Mouse (Mus musculus): Measurements from ENCODE around the gene Cyp4f37. TPM values are rescaled to one million over a fixed set of nuclear protein-coding genes. Genes with fewer than 3 reads are reported as not detected.
"Not testable (repeated sequence)": the region's sequence is repeated elsewhere in the genome, so short reads cannot be mapped to it uniquely, and the experiment has no call there.

The Cyp4f37 gene
- not detected in 2 replicates for polyA plus RNA-seq (2015; fragmentation: Nextera tagmentation; extraction: Ambion mirVana)

GRCm38 (mm10) chr17:32621018-32621417 lies at the start of gene Cyp4f37:
Cyp4f37 (plus strand) TSS chr17:32621309.
- not testable (repeated sequence) for H3K4me1 ChIP-seq; H3K36me3 ChIP-seq; ATAC-seq (ENCODE audit: borderline replicate concordance, extremely low read depth, low FRiP score, low TSS enrichment); H3K9me3 ChIP-seq; H3K4me3 ChIP-seq; H3K4me2 ChIP-seq; H3K27ac ChIP-seq; H3K9ac ChIP-seq; H3K27me3 ChIP-seq
- 60% methylated on average over 4 of the region's 4 CpGs for WGBS

DNA sequence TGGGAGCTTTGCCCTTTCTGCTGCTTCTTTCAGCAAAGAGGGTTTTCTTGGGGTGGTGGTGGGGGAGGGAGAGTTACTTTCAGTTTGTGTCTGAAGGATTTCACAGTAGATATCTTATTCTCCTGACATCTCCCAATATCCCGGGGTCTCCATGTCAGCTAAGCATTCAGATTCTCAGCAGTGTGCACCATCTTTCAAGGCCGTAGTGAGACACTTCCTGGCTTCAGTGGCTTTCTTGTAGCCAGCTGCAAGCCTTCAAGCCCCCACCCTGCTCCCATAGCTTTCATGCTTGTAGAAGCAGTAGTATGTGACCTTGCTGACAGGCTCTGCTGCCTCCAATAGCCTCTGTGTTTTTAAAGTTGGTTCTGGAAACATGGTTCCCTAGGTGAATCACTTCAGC lies 47.8 kb upstream of the Cyp4f37 start:
- H3K27ac ChIP-seq; H3K9me3 ChIP-seq; H3K4me1 ChIP-seq; ATAC-seq (ENCODE audit: borderline replicate concordance, extremely low read depth, low FRiP score, low TSS enrichment); H3K9ac ChIP-seq; H3K36me3 ChIP-seq; H3K27me3 ChIP-seq; H3K4me2 ChIP-seq; H3K4me3 ChIP-seq: not testable (repeated sequence)
- 55% methylated on average over 2 of the region's 2 CpGs for WGBS

DNA sequence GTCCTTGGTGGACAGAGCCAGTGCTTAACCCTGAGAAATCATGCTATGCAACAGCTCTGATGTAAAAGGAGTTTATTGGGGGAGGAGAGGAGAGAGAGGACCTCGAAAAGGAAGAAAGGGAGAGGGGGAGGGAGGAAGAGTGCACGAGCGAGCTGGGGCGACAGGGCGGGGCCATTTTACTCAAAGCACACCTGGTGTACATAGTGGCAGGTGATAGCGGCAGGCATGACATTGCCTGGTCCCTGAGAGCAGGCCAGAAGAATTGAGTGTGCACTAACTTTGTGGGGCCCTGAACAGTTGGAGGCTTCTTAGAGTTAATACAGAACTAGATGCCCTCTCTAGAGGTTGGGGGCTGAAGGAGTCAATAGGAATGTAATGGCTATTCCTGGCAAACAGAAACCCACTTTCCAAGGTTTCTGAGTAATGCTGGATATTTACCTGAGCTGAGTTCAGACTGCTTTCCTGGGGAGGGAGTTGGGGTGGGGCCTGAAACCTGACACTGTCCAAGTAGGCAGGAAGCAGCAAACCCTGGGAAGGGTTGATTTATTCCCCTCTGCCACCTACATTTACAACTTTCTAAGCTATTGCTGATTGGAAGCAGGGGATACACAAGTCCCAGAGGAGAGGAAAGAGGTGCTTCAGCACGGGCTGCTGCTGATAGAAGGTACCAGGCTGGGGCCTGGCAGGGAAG lies 43.5 kb upstream of the Cyp4f37 start:
- ATAC-seq (ENCODE audit: borderline replicate concordance, extremely low read depth, low FRiP score, low TSS enrichment) = no peak
- H3K27ac ChIP-seq = peak overlapping the region; percentile 47; the same call in 1 of the 2 replicates
- WGBS = 26% methylated on average over 7 of the region's 7 CpGs
- H3K27me3 ChIP-seq = no peaks in the 10 kb centered on the region
- H3K9me3 ChIP-seq = no peaks in the 10 kb centered on the region
- no peak overlapping the region for H3K4me2 ChIP-seq
- no peaks in the 10 kb centered on the region for H3K36me3 ChIP-seq
- H3K4me3 ChIP-seq = no peak overlapping the region
- peaks cover 3% of the 10 kb centered on the region; the same call in 1 of the 2 replicates for H3K4me1 ChIP-seq
- no peak overlapping the region for H3K9ac ChIP-seq

DNA sequence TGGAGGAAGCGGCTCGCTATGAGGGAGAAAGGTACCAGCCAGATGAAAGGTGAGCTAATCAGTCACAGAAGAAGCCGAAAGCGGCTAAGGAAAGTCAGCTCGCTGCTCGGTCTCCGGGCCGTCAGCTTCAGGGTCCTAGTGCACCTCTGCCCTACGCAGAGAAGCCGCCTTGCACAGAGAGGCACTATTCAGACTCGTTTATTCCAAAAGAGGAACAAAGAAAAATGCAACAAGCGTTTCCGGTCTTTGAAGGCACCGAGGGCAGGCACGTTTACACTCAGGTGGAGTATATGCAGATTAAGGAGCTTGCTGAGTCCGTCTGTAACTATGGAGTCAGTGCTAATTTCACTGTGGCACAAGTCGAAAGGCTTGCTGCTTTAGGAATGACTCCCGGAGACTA lies 24.6 kb upstream of the Cyp4f37 start:
- no peak for ATAC-seq (ENCODE audit: borderline replicate concordance, extremely low read depth, low FRiP score, low TSS enrichment)
- Histone ChIP-seq H3K36me3 (no peaks in the 10 kb centered on the region), H3K9me3 (no peaks in the 10 kb centered on the region), H3K4me1 (no peaks in the 10 kb centered on the region), H3K27ac (no peak overlapping the region), H3K27me3 (no peaks in the 10 kb centered on the region), H3K4me2 (no peak overlapping the region), H3K4me3 (no peak overlapping the region), H3K9ac (no peak overlapping the region)
- WGBS = 87% methylated on average over 18 of the region's 18 CpGs

GRCm38 (mm10) chr17:32608055-32608454 lies 13.1 kb upstream of the Cyp4f37 start:
- Histone ChIP-seq H3K27me3 (no peaks in the 10 kb centered on the region), H3K9me3 (no peaks in the 10 kb centered on the region), H3K4me1 (no peaks in the 10 kb centered on the region), H3K27ac (no peak overlapping the region), H3K4me3 (no peak overlapping the region), H3K4me2 (no peak overlapping the region), H3K9ac (no peak overlapping the region), H3K36me3 (no peaks in the 10 kb centered on the region)
- no peak for ATAC-seq (ENCODE audit: borderline replicate concordance, extremely low read depth, low FRiP score, low TSS enrichment)
- WGBS = 49% methylated on average over 1 of the region's 1 CpGs

- not testable (repeated sequence) for H3K4me1 ChIP-seq; H3K9ac ChIP-seq; H3K27me3 ChIP-seq; H3K4me2 ChIP-seq; H3K4me3 ChIP-seq; H3K36me3 ChIP-seq; ATAC-seq (ENCODE audit: borderline replicate concordance, extremely low read depth, low FRiP score, low TSS enrichment); H3K9me3 ChIP-seq; H3K27ac ChIP-seq
- 67% methylated on average over 3 of the region's 3 CpGs for WGBS
Observed at GRCm38 (mm10) chr17:32610231-32610630, 10.9 kb upstream of the Cyp4f37 start.

GRCm38 (mm10) chr17:32610896-32611295 lies 10.2 kb upstream of the Cyp4f37 start:
- no peaks in the 10 kb centered on the region for H3K9me3 ChIP-seq
- no peaks in the 10 kb centered on the region for H3K4me1 ChIP-seq
- H3K4me3 ChIP-seq = no peak overlapping the region
- H3K27ac ChIP-seq = no peak overlapping the region
- H3K9ac ChIP-seq = no peak overlapping the region
- no peaks in the 10 kb centered on the region for H3K27me3 ChIP-seq
- no peak for ATAC-seq (ENCODE audit: borderline replicate concordance, extremely low read depth, low FRiP score, low TSS enrichment)
- H3K4me2 ChIP-seq = no peak overlapping the region
- no peaks in the 10 kb centered on the region for H3K36me3 ChIP-seq
- 82% methylated on average over 3 of the region's 3 CpGs for WGBS

- no peak overlapping the region for H3K27ac ChIP-seq
- no peak for ATAC-seq (ENCODE audit: borderline replicate concordance, extremely low read depth, low FRiP score, low TSS enrichment)
- H3K4me2 ChIP-seq = no peak overlapping the region
- H3K27me3 ChIP-seq = no peaks in the 10 kb centered on the region
- no peak overlapping the region for H3K9ac ChIP-seq
- WGBS = 60% methylated on average over 3 of the region's 3 CpGs
- H3K9me3 ChIP-seq = no peaks in the 10 kb centered on the region
- H3K36me3 ChIP-seq = no peaks in the 10 kb centered on the region
- H3K4me3 ChIP-seq = no peak overlapping the region
- H3K4me1 ChIP-seq = no peaks in the 10 kb centered on the region
Observed at GRCm38 (mm10) chr17:32612417-32612816, 8.7 kb upstream of the Cyp4f37 start.

DNA sequence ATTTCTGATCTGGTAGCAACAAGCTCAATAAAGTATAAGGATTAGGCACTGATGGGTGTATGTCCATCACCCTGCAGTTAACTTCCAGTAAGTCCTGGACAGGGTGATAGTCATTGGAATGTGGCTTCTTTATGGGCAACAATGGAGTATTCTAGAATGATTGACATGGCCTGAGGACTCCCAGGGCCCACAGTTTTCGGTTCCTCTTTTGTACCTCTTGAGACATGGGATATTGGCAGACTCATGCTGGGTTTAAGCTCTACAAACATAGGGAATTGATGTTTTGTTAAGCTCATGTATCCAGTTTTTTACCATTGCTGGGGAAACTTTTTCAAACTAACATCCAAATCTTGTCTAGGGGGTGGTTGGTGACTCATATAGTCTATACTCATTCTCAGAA lies 3.9 kb upstream of the Cyp4f37 start:
- Histone ChIP-seq H3K4me2 (no peak overlapping the region), H3K27me3 (no peaks in the 10 kb centered on the region), H3K9me3 (no peaks in the 10 kb centered on the region), H3K4me3 (no peak overlapping the region), H3K4me1 (no peaks in the 10 kb centered on the region), H3K36me3 (no peaks in the 10 kb centered on the region), H3K9ac (no peak overlapping the region), H3K27ac (no peak overlapping the region)
- ATAC-seq (ENCODE audit: borderline replicate concordance, extremely low read depth, low FRiP score, low TSS enrichment) = no peak
- 79% methylated on average over 1 of the region's 1 CpGs for WGBS

GRCm38 (mm10) chr17:32629726-32630125 lies 8.6 kb downstream of the Cyp4f37 start:
- H3K9me3 ChIP-seq; ATAC-seq (ENCODE audit: borderline replicate concordance, extremely low read depth, low FRiP score, low TSS enrichment); H3K4me1 ChIP-seq; H3K27me3 ChIP-seq; H3K4me3 ChIP-seq; H3K27ac ChIP-seq; H3K9ac ChIP-seq; H3K4me2 ChIP-seq; H3K36me3 ChIP-seq: not testable (repeated sequence)
- WGBS = 69% methylated on average over 7 of the region's 7 CpGs

DNA sequence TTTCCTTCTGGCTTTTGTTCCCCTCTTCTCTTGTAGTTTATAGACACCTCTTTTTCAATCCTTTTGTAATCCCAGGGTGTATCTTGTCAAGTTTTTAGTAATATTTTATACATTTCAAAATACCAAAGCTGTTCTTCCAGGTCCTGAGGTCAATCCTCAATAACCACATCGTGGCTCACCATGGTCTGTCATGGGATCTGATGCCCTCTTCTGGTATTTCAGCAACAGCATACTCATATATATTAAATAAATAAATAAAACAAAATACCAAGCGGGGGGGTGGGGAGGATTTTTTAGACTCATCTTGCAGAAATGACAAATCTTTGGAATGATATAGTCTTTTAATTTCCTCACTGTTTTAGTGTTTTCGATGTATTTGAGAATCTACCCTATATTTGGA lies 10.8 kb downstream of the Cyp4f37 start:
- H3K4me1 ChIP-seq = peaks cover 3% of the 10 kb centered on the region; the same call in 1 of the 2 replicates
- H3K9me3 ChIP-seq = no peaks in the 10 kb centered on the region
- WGBS = 69% methylated on average over 3 of the region's 3 CpGs
- H3K36me3 ChIP-seq = no peaks in the 10 kb centered on the region
- H3K27me3 ChIP-seq = no peaks in the 10 kb centered on the region
- no peak overlapping the region for H3K27ac ChIP-seq
- no peak overlapping the region for H3K9ac ChIP-seq
- H3K4me3 ChIP-seq = no peak overlapping the region
- no peak for ATAC-seq (ENCODE audit: borderline replicate concordance, extremely low read depth, low FRiP score, low TSS enrichment)
- no peak overlapping the region for H3K4me2 ChIP-seq

- H3K4me2 ChIP-seq = peak overlapping the region; percentile 66
- not testable (repeated sequence) for H3K36me3 ChIP-seq; ATAC-seq (ENCODE audit: borderline replicate concordance, extremely low read depth, low FRiP score, low TSS enrichment); H3K9me3 ChIP-seq; H3K9ac ChIP-seq; H3K27me3 ChIP-seq; H3K27ac ChIP-seq; H3K4me1 ChIP-seq
- WGBS = 81% methylated on average over 8 of the region's 9 CpGs
- peak overlapping the region; percentile 37 for H3K4me3 ChIP-seq
Observed at GRCm38 (mm10) chr17:32634242-32634971, 13.3 kb downstream of the Cyp4f37 start.
